Mouse (Mus musculus) left cerebral cortex, postnatal 10 days (tissue): ENCODE data around the gene Fzd2. TPM values are rescaled to one million over a fixed set of nuclear protein-coding genes. Genes with fewer than 3 reads are reported as not detected.

Source experiments
- DNase-seq, 2 experiments: peaks; one replicate each; pipeline ENCODE4 v3.0.0; 2021 to 2022; ENCODE audit warnings: low spot score in 2 of 2, mixed read lengths in 1 of 2; ENCODE audit errors: extremely low spot score in 1 of 2
- intact Hi-C: fragments of 180-260 bp; cut with DNase I; formaldehyde crosslinking; loops from one replicate; pipeline ENCODE4 v1.15.1; 2025
- total RNA-seq, 2 experiments: library from RNA; stranded (reverse); gene quantifications; 2 replicates each; pipeline ENCODE4 v1.2.3; 2021

Fzd2 gene
- total RNA-seq, 2 experiments from 2014 or later = 6.7 to 11.0 TPM

GRCm38 (mm10) chr11:102646226-102646625, 42.0 kb downstream of the Fzd2 start:
- intact Hi-C loops = no loop called here
- DNase-seq = no peak

GRCm38 (mm10) chr11:102647885-102648284, 43.7 kb downstream of the Fzd2 start:
- no peak for DNase-seq
- intact Hi-C loops = no loop called here

GRCm38 (mm10) chr11:102651381-102651780, 47.2 kb downstream of the Fzd2 start:
- peak; percentile 48 to 70 for DNase-seq
- intact Hi-C loops = loop anchor here (5.0 to 10.0 kb wide), 2 partner anchors 164 to 207 kb away; partner anchors contain the start of gene Fam171a2

DNA sequence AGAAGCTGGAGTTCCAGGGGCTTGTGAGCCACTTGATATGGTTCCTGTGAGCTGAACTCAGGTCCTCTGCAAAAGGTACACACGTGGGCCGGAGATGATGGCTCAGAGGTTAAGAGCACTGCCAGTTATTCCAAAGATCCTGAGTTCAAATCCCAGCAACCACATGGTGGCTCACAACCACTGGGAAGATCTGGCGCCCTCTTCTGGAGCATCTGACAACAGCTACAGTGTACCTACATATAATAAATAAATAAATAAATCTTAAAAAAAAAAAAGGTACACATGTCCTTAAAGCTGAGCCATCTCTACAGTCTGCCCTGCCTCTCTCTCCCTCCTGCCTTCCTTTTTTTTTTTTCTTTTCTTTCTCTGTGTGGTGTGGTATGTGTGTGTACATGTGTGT, 48.6 kb downstream of the Fzd2 start:
- DNase-seq = no peak
- intact Hi-C loops = loop anchor here (2.0 to 10.0 kb wide), 3 partner anchors 80 to 208 kb away; partner anchors contain the start of gene Fam171a2

- no peak for DNase-seq
- intact Hi-C loops = loop anchor here (10.0 kb wide), 1 partner anchor 211 kb away; the partner anchor contains the start of gene Fam171a2
Observed at GRCm38 (mm10) chr11:102655888-102656287, 51.7 kb downstream of the Fzd2 start.

DNA sequence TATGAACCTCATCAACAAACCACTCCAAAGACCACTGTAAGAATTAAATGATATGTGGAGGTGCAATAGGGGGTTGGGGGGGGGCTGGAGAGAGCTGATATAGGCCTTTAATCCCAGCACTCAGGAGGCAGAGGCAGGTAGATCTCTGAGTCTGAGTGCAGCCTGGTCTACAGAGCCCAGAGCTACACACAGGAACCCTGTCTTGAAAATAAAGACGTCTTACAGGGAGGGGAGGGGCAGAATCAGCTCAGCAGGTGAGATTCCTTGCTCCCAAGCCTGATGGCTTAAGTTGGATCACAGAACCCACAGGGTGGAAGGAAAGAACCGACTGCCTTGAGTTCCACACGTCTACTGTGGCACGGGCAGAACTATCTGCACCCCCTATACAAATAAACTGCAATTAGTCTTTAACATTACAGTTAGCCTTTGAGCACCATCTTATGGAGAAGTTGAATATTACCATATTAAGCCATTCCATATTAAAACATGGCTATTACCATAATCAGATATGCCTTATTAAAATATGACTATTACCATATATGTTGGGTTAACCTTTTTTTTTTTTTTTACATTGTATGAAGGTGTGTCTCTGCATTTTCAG, 52.2 kb downstream of the Fzd2 start:
- DNase-seq = no peak

GRCm38 (mm10) chr11:102656931-102657330, 52.7 kb downstream of the Fzd2 start:
- no peak for DNase-seq
- intact Hi-C loops = loop anchor here (10.0 kb wide), 1 partner anchor 212 kb away; the partner anchor contains the start of gene Fam171a2

More for the DNA sequence above, 52.2 kb downstream of the Fzd2 start:
- intact Hi-C loops = loop anchor here (10.0 kb wide), 1 partner anchor 212 kb away; the partner anchor contains the start of gene Fam171a2

Other genes with a start within 250 kb of the Fzd2 start
- gene Slc4a1, start 238.2 kb upstream of the Fzd2 start, total RNA-seq = 1 to 10 TPM in 1 of 2 experiments, under 1 TPM in 1; 0.47 to 1.2 TPM
- 100 to 1,000 TPM; 329 to 332 TPM for gene Rundc3a, start 211.0 kb upstream of the Fzd2 start, total RNA-seq
- gene Slc25a39, start 196.4 kb upstream of the Fzd2 start, total RNA-seq = 10 to 100 TPM; 64.8 to 66.7 TPM
- 10 to 100 TPM; 79.2 to 79.4 TPM for gene Grn, start 174.1 kb upstream of the Fzd2 start, total RNA-seq
- 100 to 1,000 TPM; 125 to 135 TPM for gene Fam171a2, start 156.7 kb upstream of the Fzd2 start, total RNA-seq
- 1 to 10 TPM; 3.2 to 3.3 TPM for gene Itga2b, start 134.3 kb upstream of the Fzd2 start, total RNA-seq
- gene Gpatch8, start 48.0 kb upstream of the Fzd2 start, total RNA-seq = 10 to 100 TPM; 46.0 to 46.8 TPM
- 1 to 10 TPM; 5.4 to 7.1 TPM for gene Gm11627, start 24.9 kb upstream of the Fzd2 start, total RNA-seq
- gene Meioc, start 59.3 kb downstream of the Fzd2 start, total RNA-seq = not detected
- 10 to 100 TPM; 27.2 to 32.5 TPM for gene Ccdc43, start 93.4 kb downstream of the Fzd2 start, total RNA-seq
- 100 to 1,000 TPM; 109 to 114 TPM for gene Adam11, start 157.0 kb downstream of the Fzd2 start, total RNA-seq
- gene Gjc1, start 215.3 kb downstream of the Fzd2 start, total RNA-seq = 10 to 100 TPM; 19.7 to 26.1 TPM
- gene Higd1b, start 231.5 kb downstream of the Fzd2 start, total RNA-seq = 1 to 10 TPM; 7.9 to 8.1 TPM